Mouse (Mus musculus): ENCODE data around the gene Tbc1d22a. TPM values are rescaled to one million over a fixed set of nuclear protein-coding genes. Genes with fewer than 3 reads are reported as not detected.

Gene Tbc1d22a
- polyA plus RNA-seq, 1 experiment: 34.7 TPM

GRCm38 (mm10) chr15:86506666-86507065 is 292.4 kb downstream of the Tbc1d22a start:
- no peak for TF ChIP-seq POLR2A (IDR thresholded peaks at IDR 0.05; ENCODE audit: borderline replicate concordance, extremely low read depth, low read depth, low read length)
- no peak for TF ChIP-seq CTCF (IDR thresholded peaks at IDR 0.05; ENCODE audit: insufficient read depth, low read length)
- WGBS: 60% methylated on average over 4 of the region's 4 CpGs
- Histone ChIP-seq H3K4me3 (replicated peaks; ENCODE audit: extremely low read depth, low read depth, low read length) (no peak overlapping the region), H3K4me1 (ENCODE audit: control insufficient read depth, insufficient read depth, low read length) (no peaks in the 10 kb centered on the region)
- DNase-seq: no peak

GRCm38 (mm10) chr15:86507546-86507945 is 293.3 kb downstream of the Tbc1d22a start:
- no peak for DNase-seq
- WGBS: 74% methylated on average over 8 of the region's 8 CpGs
- Histone ChIP-seq H3K4me3 (replicated peaks; ENCODE audit: extremely low read depth, low read depth, low read length) (no peak overlapping the region), H3K4me1 (ENCODE audit: control insufficient read depth, insufficient read depth, low read length) (no peaks in the 10 kb centered on the region)
- TF ChIP-seq CTCF (IDR thresholded peaks at IDR 0.05; ENCODE audit: insufficient read depth, low read length): no peak
- TF ChIP-seq POLR2A (IDR thresholded peaks at IDR 0.05; ENCODE audit: borderline replicate concordance, extremely low read depth, low read depth, low read length): no peak

GRCm38 (mm10) chr15:86508406-86509176 is 294.3 kb downstream of the Tbc1d22a start:
- no peak for DNase-seq
- 77% methylated on average over 7 of the region's 7 CpGs for WGBS
- Histone ChIP-seq H3K4me3 (replicated peaks; ENCODE audit: extremely low read depth, low read depth, low read length) (no peak overlapping the region), H3K4me1 (ENCODE audit: control insufficient read depth, insufficient read depth, low read length) (no peaks in the 10 kb centered on the region)
- TF ChIP-seq CTCF (IDR thresholded peaks at IDR 0.05; ENCODE audit: insufficient read depth, low read length) (no peak), POLR2A (IDR thresholded peaks at IDR 0.05; ENCODE audit: borderline replicate concordance, extremely low read depth, low read depth, low read length) (no peak)

- Histone ChIP-seq H3K4me1 (ENCODE audit: control insufficient read depth, insufficient read depth, low read length) (no peaks in the 10 kb centered on the region), H3K4me3 (replicated peaks; ENCODE audit: extremely low read depth, low read depth, low read length) (no peak overlapping the region)
- no peak for DNase-seq
- WGBS: 81% methylated on average over 6 of the region's 6 CpGs
- TF ChIP-seq POLR2A (IDR thresholded peaks at IDR 0.05; ENCODE audit: borderline replicate concordance, extremely low read depth, low read depth, low read length): no peak
- no peak for TF ChIP-seq CTCF (IDR thresholded peaks at IDR 0.05; ENCODE audit: insufficient read depth, low read length)
Observed at GRCm38 (mm10) chr15:86509601-86510000, 295.3 kb downstream of the Tbc1d22a start.

GRCm38 (mm10) chr15:86511181-86511580 is 296.9 kb downstream of the Tbc1d22a start:
- no peak for TF ChIP-seq CTCF (IDR thresholded peaks at IDR 0.05; ENCODE audit: insufficient read depth, low read length)
- no peak for TF ChIP-seq POLR2A (IDR thresholded peaks at IDR 0.05; ENCODE audit: borderline replicate concordance, extremely low read depth, low read depth, low read length)
- no peak for DNase-seq
- Histone ChIP-seq H3K4me3 (replicated peaks; ENCODE audit: extremely low read depth, low read depth, low read length) (no peak overlapping the region), H3K4me1 (ENCODE audit: control insufficient read depth, insufficient read depth, low read length) (no peaks in the 10 kb centered on the region)
- WGBS: 76% methylated on average over 7 of the region's 7 CpGs

- 90% methylated on average over 5 of the region's 5 CpGs for WGBS
- H3K4me3 ChIP-seq (replicated peaks; ENCODE audit: extremely low read depth, low read depth, low read length): no peak overlapping the region
- TF ChIP-seq CTCF (IDR thresholded peaks at IDR 0.05; ENCODE audit: insufficient read depth, low read length) (no peak), POLR2A (IDR thresholded peaks at IDR 0.05; ENCODE audit: borderline replicate concordance, extremely low read depth, low read depth, low read length) (no peak)
- H3K4me1 ChIP-seq (ENCODE audit: control insufficient read depth, insufficient read depth, low read length): no peaks in the 10 kb centered on the region
- no peak for DNase-seq
Observed at GRCm38 (mm10) chr15:86513336-86513735, 299.1 kb downstream of the Tbc1d22a start.

GRCm38 (mm10) chr15:86520201-86520600 is 305.9 kb downstream of the Tbc1d22a start:
- no peak overlapping the region for H3K4me3 ChIP-seq (replicated peaks; ENCODE audit: extremely low read depth, low read depth, low read length)
- 85% methylated on average over 4 of the region's 4 CpGs for WGBS
- DNase-seq: no peak
- no peak for TF ChIP-seq POLR2A (IDR thresholded peaks at IDR 0.05; ENCODE audit: borderline replicate concordance, extremely low read depth, low read depth, low read length)
- TF ChIP-seq CTCF (IDR thresholded peaks at IDR 0.05; ENCODE audit: insufficient read depth, low read length): no peak
- no peaks in the 10 kb centered on the region for H3K4me1 ChIP-seq (ENCODE audit: control insufficient read depth, insufficient read depth, low read length)

GRCm38 (mm10) chr15:86535356-86535755 is 321.1 kb downstream of the Tbc1d22a start:
- TF ChIP-seq POLR2A (IDR thresholded peaks at IDR 0.05; ENCODE audit: borderline replicate concordance, extremely low read depth, low read depth, low read length) (no peak), CTCF (IDR thresholded peaks at IDR 0.05; ENCODE audit: insufficient read depth, low read length) (no peak)
- 73% methylated on average over 6 of the region's 6 CpGs for WGBS
- H3K4me1 ChIP-seq (ENCODE audit: control insufficient read depth, insufficient read depth, low read length): no peaks in the 10 kb centered on the region
- no peak overlapping the region for H3K4me3 ChIP-seq (replicated peaks; ENCODE audit: extremely low read depth, low read depth, low read length)
- DNase-seq: no peak

- Histone ChIP-seq H3K4me3 (replicated peaks; ENCODE audit: extremely low read depth, low read depth, low read length) (no peak overlapping the region), H3K4me1 (ENCODE audit: control insufficient read depth, insufficient read depth, low read length) (no peaks in the 10 kb centered on the region)
- DNase-seq: no peak
- 68% methylated on average over 3 of the region's 3 CpGs for WGBS
- TF ChIP-seq CTCF (IDR thresholded peaks at IDR 0.05; ENCODE audit: insufficient read depth, low read length): no peak
- no peak for TF ChIP-seq POLR2A (IDR thresholded peaks at IDR 0.05; ENCODE audit: borderline replicate concordance, extremely low read depth, low read depth, low read length)
Observed at GRCm38 (mm10) chr15:86542371-86542770, 328.1 kb downstream of the Tbc1d22a start.

GRCm38 (mm10) chr15:86544122-86544795 is 330.0 kb downstream of the Tbc1d22a start:
- TF ChIP-seq POLR2A (IDR thresholded peaks at IDR 0.05; ENCODE audit: borderline replicate concordance, extremely low read depth, low read depth, low read length) (no peak), CTCF (IDR thresholded peaks at IDR 0.05; ENCODE audit: insufficient read depth, low read length) (no peak)
- no peak overlapping the region for H3K4me3 ChIP-seq (replicated peaks; ENCODE audit: extremely low read depth, low read depth, low read length)
- no peaks in the 10 kb centered on the region for H3K4me1 ChIP-seq (ENCODE audit: control insufficient read depth, insufficient read depth, low read length)
- no peak for DNase-seq
- WGBS: 91% methylated on average over 1 of the region's 1 CpGs

Other genes starting within 250 kb of the Tbc1d22a start
- gene Celsr1, start 180.7 kb upstream of the Tbc1d22a start, polyA plus RNA-seq (2012; rRNA removed): 16.0 and 16.2 TPM in 2 replicates
- 21.5 and 24.4 TPM in 2 replicates for gene Gramd4, start 156.8 kb upstream of the Tbc1d22a start, polyA plus RNA-seq (2012; rRNA removed)
- 38.2 and 40.8 TPM in 2 replicates for gene Cerk, start 28.3 kb upstream of the Tbc1d22a start, polyA plus RNA-seq (2012; rRNA removed)